Mouse (Mus musculus) adrenal gland, adult 2 months (tissue): ENCODE data around the gene Apool. TPM values are rescaled to one million over a fixed set of nuclear protein-coding genes. Genes with fewer than 3 reads are reported as not detected.

Experiments used
- DNase-seq: peaks from one replicate; pipeline ENCODE4 v3.0.0; 2021
- long read RNA-seq: library from polyadenylated mRNA; stranded (forward); transcript quantifications from one replicate; pipeline ENCODE4 v2.0.0, GENCODE M21; 2021
- polyA plus RNA-seq: library from polyadenylated mRNA; depleted of rRNA; stranded (reverse); fragments of >200 nt; gene quantifications from 2 replicates; pipeline ENCODE4 v1.2.3, GENCODE M21; 2012; rRNA removed
- total RNA-seq, 2 experiments: library from RNA; stranded (reverse); gene quantifications; 2 replicates each; pipeline ENCODE4 v1.2.3; 2021

Gene Apool
- total RNA-seq (10 to 100 TPM; 46.1 to 46.4 TPM), polyA plus RNA-seq (0.76 and 1.2 TPM in 2 replicates)
- long read RNA-seq, transcript Apool-201 (9 exons, 1,359 nt): major isoform, 29 of 31 reads
- long read RNA-seq, partial matches to known transcripts: 1 of 31 reads
- long read RNA-seq, other reads (novel, unspliced or antisense): 1 of 31 reads

DNA sequence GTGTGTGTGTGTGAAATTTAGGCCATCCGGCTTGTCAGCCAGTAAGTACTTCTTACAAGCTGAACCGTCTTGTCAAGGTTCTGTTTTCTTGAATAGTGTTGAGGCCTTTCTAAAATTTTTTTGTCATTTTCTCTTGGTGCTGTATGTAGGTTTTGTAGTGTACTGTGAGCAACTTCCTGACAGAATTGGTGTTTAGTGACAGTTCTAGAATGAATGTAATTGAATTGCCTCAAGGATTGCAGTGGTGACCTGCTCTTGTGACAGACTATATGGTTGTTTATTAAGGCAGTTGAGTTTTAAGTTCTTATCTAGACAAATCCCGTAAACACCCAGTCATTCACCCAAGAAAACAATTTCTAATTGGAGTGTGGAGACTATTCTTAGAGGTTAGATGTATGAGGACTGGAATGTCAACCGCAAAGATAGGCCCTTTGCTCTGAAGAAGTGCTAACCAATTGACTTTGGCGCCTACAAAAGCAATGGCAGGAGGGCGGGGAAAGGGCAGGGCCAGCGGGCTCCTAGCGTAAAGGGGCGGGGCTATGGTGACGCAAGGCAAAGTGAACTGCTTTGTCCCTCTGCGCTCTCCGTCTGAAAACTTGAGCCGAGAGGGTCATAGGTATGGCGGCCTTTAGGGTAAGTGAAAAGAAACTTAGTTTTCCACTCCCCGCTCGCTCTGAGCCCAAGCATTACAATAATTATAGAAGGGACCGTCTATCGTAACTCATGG lies at the start of gene Apool:
TSS of gene Apool (plus strand) at position 531 of the 727 bp plus-strand sequence.
- peak; percentile 90 for DNase-seq

DNA sequence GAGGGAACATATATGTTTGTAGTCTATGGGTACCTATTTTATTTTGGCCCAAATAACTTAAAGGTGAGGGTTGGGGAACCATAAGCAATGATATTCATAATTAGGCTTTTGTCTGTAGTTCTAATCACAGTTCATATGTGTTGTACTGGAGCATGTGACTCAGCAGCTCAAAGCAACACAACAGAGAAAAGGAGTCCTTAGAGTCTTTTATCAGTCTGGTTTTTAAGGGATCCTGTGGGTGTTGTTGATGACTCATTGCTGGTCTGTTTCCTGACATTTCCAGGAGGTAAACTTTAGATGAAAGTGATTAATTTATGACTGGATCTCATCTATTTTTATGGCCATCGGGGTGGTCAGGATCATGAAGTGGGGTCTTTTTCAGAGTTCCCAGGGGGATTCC lies 37.6 kb upstream of the Apool start:
- no peak for DNase-seq

DNA sequence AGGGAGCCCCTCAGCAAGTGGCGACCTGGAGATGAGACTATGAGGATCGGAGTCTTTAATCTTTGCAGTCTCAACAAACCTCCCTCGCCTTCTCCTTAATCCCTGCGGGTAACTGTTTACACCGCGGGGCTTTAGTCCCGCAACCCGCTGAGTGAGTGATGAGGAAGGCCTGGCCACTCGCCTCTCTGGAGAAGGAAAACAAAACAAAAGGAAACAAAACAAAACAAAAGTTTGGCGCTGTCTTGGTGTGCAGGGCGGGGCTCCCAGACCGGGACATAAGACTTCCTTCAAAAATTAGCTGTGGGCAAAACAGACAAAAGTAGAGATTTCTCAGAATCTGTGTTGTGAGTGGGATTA lies 375 bp downstream of the Apool start:
- no peak for DNase-seq

DNA sequence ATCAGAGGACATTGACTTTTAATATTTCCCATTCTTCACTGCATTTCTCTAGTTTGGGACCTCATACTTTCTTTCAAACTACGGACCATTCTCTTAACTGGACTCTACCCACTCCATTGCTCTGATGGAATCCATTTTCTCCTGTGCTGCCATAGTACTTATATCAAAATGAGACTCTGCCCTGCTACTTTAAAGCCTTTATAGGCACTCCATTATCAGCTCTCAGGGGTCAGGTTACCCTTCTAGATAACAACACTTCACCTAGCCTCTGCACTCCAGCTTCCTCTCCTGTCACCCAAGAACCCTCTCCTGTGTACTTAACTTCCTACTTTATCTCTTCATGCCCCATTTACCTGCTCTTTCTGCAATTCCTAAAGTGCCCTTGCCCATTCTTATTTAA lies 960 bp downstream of the Apool start:
- no peak for DNase-seq

DNA sequence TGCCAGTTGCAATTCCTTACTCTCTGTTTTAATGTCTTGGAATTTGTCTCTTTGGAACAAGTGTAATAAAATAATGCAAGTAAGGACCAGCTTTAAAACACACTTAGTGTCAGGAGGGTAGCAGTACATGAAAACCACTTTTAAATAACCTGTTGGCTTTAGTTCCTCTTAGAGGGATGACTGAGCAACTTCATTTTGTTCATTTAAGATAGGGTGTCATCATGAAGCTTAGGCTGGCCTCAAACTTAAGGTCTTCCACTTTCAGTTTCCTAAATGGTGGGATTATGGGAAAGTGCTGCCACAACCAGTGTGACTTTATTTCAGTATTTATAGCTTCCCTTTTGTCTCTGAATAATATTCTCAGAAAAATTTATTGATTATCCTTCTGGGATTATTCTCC lies 9.1 kb downstream of the Apool start:
- DNase-seq: no peak

DNA sequence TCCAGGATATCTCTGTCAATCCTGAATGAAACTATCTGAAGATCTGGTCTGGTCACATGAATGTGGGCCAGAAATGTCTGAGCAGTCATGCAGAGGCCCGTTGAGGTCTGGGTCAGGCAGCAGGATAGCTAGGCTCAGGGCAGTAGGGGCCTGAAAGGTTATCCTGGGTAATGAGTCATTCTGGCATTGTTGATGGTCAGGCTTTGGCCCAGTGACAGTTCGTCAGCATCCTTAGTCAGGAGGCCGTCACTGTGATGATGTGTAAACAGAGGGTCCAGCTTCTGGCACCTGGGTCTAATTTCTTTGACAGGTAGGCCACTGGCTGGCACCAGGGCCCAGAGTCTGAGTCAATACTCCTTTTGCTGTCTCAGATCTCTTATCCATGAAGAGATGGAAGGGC lies 28.4 kb downstream of the Apool start:
- DNase-seq: peak; percentile 63

DNA sequence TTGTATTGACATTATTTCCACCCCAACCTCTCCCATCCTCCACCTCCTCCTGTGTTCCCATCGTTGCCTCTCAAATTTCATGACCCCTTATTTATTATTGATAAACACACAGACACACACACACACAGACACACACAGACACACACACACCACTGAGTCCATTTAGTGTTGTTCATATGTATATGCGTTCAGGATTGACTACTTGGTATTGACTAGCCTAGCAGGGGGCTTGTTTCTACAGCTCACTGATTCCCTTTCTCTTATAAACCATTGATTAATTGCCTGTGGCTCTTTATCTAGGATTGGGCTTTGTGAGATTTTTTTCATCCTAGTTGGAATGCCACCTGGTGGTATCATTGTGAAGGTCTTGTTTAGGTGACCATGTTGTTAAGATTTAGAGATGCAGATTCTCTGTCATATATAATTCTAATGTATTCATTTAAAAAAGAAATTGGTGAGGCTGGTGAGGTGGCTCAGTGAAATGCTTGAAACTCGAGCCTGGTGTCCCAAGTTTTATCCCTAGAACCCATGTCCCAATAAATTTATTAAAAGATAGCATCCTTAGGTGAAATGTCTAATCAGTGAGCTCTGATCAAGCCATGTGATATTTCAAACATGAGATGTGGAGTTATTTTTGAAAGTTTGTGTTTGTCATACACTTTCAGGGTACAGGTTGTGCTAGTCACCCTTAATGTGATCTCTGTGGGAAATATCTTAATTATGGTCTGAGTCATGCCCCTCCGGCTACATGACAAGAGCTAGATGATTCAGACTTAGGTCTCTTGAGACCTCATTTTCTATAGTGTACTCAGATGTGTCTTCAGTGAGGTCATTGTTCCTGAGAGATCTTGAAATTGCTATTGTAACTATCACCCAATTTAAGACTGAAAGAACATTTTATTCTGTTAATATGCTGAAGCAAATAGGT lies 36.6 kb downstream of the Apool start:
- no peak for DNase-seq

DNA sequence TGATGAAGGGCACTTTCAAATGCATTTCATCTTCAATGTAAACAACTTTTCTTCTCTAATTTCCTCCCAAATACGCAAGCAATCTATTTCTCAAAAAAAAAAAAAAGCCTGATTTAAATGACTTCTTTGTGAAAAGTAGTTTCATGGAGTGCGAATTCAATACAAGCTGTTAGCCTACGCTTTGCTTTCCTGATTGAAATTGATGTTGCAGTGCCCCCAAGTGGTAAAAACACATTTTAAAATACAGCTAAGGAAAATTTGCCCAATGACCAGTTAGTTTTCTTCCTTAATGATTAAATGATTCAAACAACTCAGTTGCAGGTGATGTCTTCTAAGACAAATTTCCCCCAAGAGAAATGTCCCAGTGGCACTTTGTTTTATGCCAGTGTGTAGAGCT lies 37.3 kb downstream of the Apool start:
- DNase-seq: no peak

DNA sequence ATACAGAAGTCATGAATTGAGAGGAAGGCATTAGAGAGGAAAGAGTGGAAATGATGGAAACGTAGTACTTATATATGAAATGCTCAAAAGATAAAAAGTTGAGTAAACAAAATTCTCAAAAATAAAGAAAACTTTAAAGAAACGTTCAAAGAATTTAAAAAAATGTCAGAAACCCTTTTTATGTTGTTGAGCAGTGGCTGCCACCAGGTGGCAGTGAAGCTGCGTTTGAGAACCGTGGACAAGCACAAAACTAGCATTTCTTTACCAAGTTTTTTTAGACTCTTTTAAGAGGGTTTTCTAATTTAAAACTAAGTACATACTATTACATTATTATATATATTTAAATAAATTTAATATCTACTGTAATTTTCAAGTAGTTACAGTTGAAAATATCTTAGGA lies 57.3 kb downstream of the Apool start:
- DNase-seq: no peak

DNA sequence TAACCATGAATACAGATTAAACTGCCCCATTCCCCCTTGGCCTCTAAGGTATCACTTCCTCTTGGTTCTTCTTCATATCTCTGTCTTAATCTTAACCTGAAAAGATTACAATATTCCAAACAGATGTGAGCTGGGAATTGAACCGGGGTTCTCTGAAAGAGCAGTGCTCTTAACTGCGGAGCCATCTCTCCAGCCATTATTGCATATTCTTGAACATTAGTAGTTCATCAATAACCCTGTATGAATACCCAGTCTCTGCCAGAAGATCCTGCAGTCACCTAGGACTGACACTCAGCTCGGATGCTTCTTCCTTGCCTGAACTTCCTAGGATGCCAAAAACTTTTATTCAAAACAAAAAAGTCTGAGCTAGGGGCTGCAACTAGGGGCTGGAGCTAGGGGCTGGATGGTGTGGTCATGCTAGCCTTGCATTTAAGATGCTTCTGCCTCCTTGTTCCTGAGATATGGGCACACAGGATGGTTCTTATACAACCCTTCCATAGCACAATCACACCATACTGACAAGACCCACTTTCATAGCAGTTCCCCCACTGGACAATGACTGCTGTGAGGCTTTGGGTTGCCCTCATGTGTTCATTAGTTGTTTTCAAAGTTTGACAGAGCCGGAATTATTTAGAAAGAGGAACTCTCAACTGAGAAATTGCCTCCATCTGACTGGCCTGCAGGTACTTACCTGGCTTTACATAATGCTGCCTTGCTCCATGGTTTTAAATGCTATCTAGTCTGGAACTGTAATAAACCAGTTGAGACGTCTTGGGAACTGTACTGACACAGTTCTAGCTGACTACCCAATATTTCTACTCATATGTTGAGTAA lies 59.7 kb downstream of the Apool start:
- peak; percentile 19 for DNase-seq

DNA sequence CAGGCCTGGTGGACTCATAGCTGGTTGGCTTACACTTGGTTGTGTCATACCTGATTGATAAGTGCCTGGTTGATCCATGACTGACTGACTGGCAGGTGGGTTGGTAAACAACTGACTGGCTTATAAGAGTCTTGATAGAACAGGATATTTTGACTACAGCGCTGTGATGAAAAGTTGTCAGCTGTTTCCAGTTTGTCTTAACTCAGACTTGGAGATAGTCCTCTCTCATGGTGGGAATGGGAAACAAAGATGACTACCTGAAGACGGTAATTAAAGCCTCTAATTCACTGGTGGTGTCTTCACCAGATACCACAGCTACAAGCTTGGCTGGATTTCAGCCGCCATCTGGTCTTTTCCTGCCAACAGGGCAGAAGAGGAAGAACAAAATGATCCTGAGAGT lies 95.5 kb downstream of the Apool start, which contains the start of gene Satl1:
TSS of gene Satl1 (minus strand) at position 101 of the 400 bp plus-strand sequence.
- no peak for DNase-seq

DNA sequence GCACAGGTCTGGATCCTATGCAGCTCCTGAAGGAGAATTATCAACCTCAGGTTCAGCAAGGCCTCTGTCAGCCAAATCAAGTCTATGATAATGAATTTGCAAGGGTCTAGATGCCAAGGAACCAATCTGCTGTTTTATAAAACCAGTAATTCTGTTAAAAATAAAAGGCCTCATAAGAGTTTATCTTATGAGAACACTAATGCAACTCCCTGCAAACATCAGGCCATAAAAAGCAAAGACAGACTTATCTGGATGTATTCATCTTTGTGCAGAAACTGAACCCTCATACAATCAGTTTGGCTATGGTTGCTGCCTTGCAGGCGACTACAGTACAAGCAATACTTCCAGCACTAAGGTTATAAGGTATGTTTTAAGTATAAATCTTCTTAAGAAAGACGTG lies 101.2 kb downstream of the Apool start:
- DNase-seq: no peak

Other genes with a start within 250 kb of the Apool start
- gene 4933403O08Rik, start 72.3 kb upstream of the Apool start, total RNA-seq: 1 to 10 TPM; 1.9 to 2.0 TPM
- not detected in 2 replicates for gene 4933403O08Rik, start 72.3 kb upstream of the Apool start, polyA plus RNA-seq
- not detected for gene Satl1, start 95.4 kb downstream of the Apool start, total RNA-seq
- not detected in 2 replicates for gene Satl1, start 95.4 kb downstream of the Apool start, polyA plus RNA-seq
- not detected for gene 2010106E10Rik, start 183.9 kb downstream of the Apool start, total RNA-seq
- not detected in 2 replicates for gene 2010106E10Rik, start 183.9 kb downstream of the Apool start, polyA plus RNA-seq